Mouse (Mus musculus): Measurements from ENCODE around the gene Slc31a1. TPM values are rescaled to one million over a fixed set of nuclear protein-coding genes. Genes with fewer than 3 reads are reported as not detected.

The Slc31a1 gene
- total and polyA plus RNA-seq, 3 experiments, result 20.6 to 46.5 (median 37.5) TPM

DNA sequence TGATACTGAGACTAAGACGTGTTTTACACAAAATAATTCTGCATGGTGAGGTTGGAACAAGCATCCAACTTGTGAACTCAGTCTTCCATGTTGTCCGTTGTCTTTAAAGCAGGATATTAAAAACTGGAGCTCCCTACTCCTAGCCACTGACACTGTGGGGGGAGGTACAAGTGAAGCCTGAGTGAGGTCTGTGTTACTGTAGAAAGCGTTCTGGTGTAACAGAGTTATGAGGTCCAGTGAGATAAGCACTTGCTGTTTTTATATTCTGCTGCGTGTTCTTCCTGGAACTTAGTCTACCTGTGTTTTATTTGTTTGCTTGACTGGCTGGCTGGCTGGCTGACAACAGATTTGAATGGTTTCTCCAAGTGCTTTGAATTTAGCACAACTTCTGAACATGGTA lies 13.8 kb downstream of the Slc31a1 start (continued):
- TF ChIP-seq E2F4 (IDR thresholded peaks at IDR 0.05; ENCODE audit: borderline replicate concordance, low read depth, low read length), result no peak
- no peak for TF ChIP-seq ELF1 (IDR thresholded peaks at IDR 0.05; ENCODE audit: low read depth, low read length)

DNA sequence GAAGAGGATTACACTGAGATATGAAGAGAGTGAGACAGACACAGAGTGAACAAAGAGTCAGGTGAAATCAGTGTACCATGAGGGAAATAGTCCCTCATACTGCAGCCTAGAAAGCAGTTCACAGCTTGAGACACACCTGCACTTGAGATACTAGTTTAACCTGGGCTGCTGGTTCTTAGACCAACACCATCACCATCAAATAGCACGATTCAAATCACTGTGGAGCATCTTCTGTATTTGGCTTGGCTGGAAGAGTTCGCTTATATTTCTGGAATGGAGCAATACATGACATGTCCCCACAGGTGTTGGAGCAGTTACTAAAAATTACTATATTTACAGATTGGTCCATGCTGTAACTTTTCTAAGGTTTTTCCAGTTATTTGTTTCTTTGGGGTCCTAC lies 15.6 kb downstream of the Slc31a1 start:
- peaks cover 0 to 15% of the 10 kb centered on the region in 2 experiments; a peak in 2 of 4 replicates for H3K36me3 ChIP-seq (ENCODE audit: control insufficient read depth in 1 of 2, insufficient read depth in 2 of 2, low read length in 2 of 2)
- DNase-seq (ENCODE audit: low read depth, low spot score), result no peak
- H3K4me1 ChIP-seq (ENCODE audit: control insufficient read depth in 1 of 2, insufficient read depth in 2 of 2, low read length in 2 of 2), result peaks cover 3 to 14% of the 10 kb centered on the region in 2 experiments; a peak in 3 of 4 replicates
- no peak overlapping the region for H3K27ac ChIP-seq (ENCODE audit: control insufficient read depth, low read depth, low read length)
- no peak overlapping the region for H3K9ac ChIP-seq (ENCODE audit: control insufficient read depth, low read depth, low read length, poor library complexity, severe bottlenecking)
- H3K27me3 ChIP-seq (ENCODE audit: control insufficient read depth in 1 of 2, insufficient read depth in 2 of 2, low read length in 2 of 2), result no peaks in the 10 kb centered on the region
- H3K79me2 ChIP-seq (ENCODE audit: control insufficient read depth, insufficient read depth, low read length, poor library complexity), result peaks cover 3% of the 10 kb centered on the region
- H3K4me3 ChIP-seq (ENCODE audit: control insufficient read depth in 1 of 2, insufficient read depth in 1 of 2, low read depth in 2 of 2, low read length in 2 of 2), result no peak overlapping the region
- TF ChIP-seq ZMIZ1 (IDR thresholded peaks at IDR 0.05; ENCODE audit: low read depth, low read length) (no peak), ELF1 (IDR thresholded peaks at IDR 0.05; ENCODE audit: low read depth, low read length) (no peak), MAZ (IDR thresholded peaks at IDR 0.05; ENCODE audit: low read depth, low read length) (no peak), MYB (IDR thresholded peaks at IDR 0.05; ENCODE audit: low read depth, low read length) (no peak), BHLHE40 (IDR thresholded peaks at IDR 0.05; ENCODE audit: borderline replicate concordance, low read depth, low read length) (no peak), GABPA (IDR thresholded peaks at IDR 0.05; ENCODE audit: low read depth, low read length) (no peak), SIN3A (IDR thresholded peaks at IDR 0.05; ENCODE audit: low read length) (no peak), USF2 (IDR thresholded peaks at IDR 0.05; ENCODE audit: borderline replicate concordance in 1 of 2, insufficient read depth in 1 of 2, low read depth in 1 of 2, low read length in 2 of 2) (no peak), ZC3H11A (IDR thresholded peaks at IDR 0.05; ENCODE audit: low read depth, low read length) (no peak), CHD1 (IDR thresholded peaks at IDR 0.05; ENCODE audit: low read depth, low read length) (no peak), GATA1 (IDR thresholded peaks at IDR 0.05; ENCODE audit: low read depth, low read length) (no peak), ZNF384 (IDR thresholded peaks at IDR 0.05; ENCODE audit: low read depth, low read length) (no peak), POLR2A (IDR thresholded peaks at IDR 0.05; ENCODE audit: control insufficient read depth in 1 of 2, insufficient read depth in 1 of 2, low read depth in 1 of 2, low read length in 2 of 2, poor library complexity in 1 of 2) (no peak), MXI1 (IDR thresholded peaks at IDR 0.05; ENCODE audit: low read depth, low read length) (no peak), HCFC1 (IDR thresholded peaks at IDR 0.05; ENCODE audit: low read depth, low read length) (no peak), JUND (IDR thresholded peaks at IDR 0.05; ENCODE audit: low read depth, low read length) (no peak), TAL1 (IDR thresholded peaks at IDR 0.05; ENCODE audit: low read length) (no peak), E2F4 (IDR thresholded peaks at IDR 0.05; ENCODE audit: borderline replicate concordance, low read depth, low read length) (no peak), TCF12 (IDR thresholded peaks at IDR 0.05; ENCODE audit: low read depth, low read length) (no peak), CHD2 (IDR thresholded peaks at IDR 0.05; ENCODE audit: low read length) (no peak)
- no peaks in the 10 kb centered on the region for H3K9me3 ChIP-seq (replicated peaks; ENCODE audit: insufficient read depth, low read length)
